Mouse (Mus musculus): ENCODE data around the gene Zfp846. TPM values are rescaled to one million over a fixed set of nuclear protein-coding genes. Genes with fewer than 3 reads are reported as not detected.

Gene Zfp846
- 1 to 10 TPM; 2.9 to 3.0 TPM for total RNA-seq (2023)

GRCm38 (mm10) chr9:20581175-20581634, at the start of gene Zfp846:
TSS of gene Zfp846 (plus strand) at chr9:20581291.

GRCm38 (mm10) chr9:20642101-20642895, 61.2 kb downstream of the Zfp846 start, which contains the start of gene Ubl5:
TSS of gene Ubl5 (plus strand) at chr9:20642878.

GRCm38 (mm10) chr9:20644360-20645081, 63.4 kb downstream of the Zfp846 start, which contains the start of gene Fbxl12:
TSS of gene Fbxl12 (minus strand) at chr9:20644767.

GRCm38 (mm10) chr9:20651602-20652259, 70.6 kb downstream of the Zfp846 start, which contains the start of gene Pin1:
TSS of gene Pin1 (plus strand) at chr9:20652095.

Other genes with a start within 250 kb of the Zfp846 start
- gene Olfr18, start 245.2 kb upstream of the Zfp846 start, total RNA-seq (2023), result not detected
- gene Zfp560, start 196.1 kb upstream of the Zfp846 start, total RNA-seq (2023), result 1 to 10 TPM; 1.6 to 3.3 TPM
- gene Zfp26, start 121.1 kb upstream of the Zfp846 start, total RNA-seq (2023), result 10 to 100 TPM; 20.3 to 22.4 TPM
- 10 to 100 TPM; 15.1 to 18.7 TPM for gene Zfp426, start 88.5 kb upstream of the Zfp846 start, total RNA-seq (2023)
- 10 to 100 TPM; 13.3 to 15.9 TPM for gene Zfp266, start 59.9 kb upstream of the Zfp846 start, total RNA-seq (2023)
- 100 to 1,000 TPM; 326 to 350 TPM for gene Ubl5, start 61.6 kb downstream of the Zfp846 start, total RNA-seq (2023)
- 10 to 100 TPM; 25.3 to 33.1 TPM for gene Fbxl12, start 63.5 kb downstream of the Zfp846 start, total RNA-seq (2023)
- 1 to 10 TPM; 8.1 to 9.1 TPM for gene Pin1, start 70.8 kb downstream of the Zfp846 start, total RNA-seq (2023)
- gene Olfm2, start 165.1 kb downstream of the Zfp846 start, total RNA-seq (2023), result not detected
- gene Col5a3, start 233.8 kb downstream of the Zfp846 start, total RNA-seq (2023), result 1 to 10 TPM in 1 of 2 experiments, under 1 TPM in 1; 0.60 to 1.1 TPM
- not detected for gene Rdh8, start 237.2 kb downstream of the Zfp846 start, total RNA-seq (2023)

Measured in neutrophil, adult 59 days (primary cell).